In genomic region chr10:68652700-68653099, GRCm38 (mm10) we compare ENCODE assay signal across 24 mouse cellular contexts.
"Had no signal": no experiment of that assay in that cellular context is flagged by ENCODE, and none has a peak within 500 bp of the region (broad histone marks: within the 10 kb centered on the region; RNA-seq: fewer than 3 reads in every experiment).

No protein-coding gene starts in this region.

- H3K4me3 ChIP-seq: gastrocnemius, adult 2 months; heart, embryonic 10.5 days; heart, embryonic 12.5 days; hindbrain, embryonic 10.5 days; hindbrain, embryonic 12.5 days; intestine, embryonic 15.5 days; layer of hippocampus, adult 2 months; left cerebral cortex, adult 2 months; limb, embryonic 10.5 days; limb, embryonic 12.5 days had no signal

- H3K4me2 ChIP-seq: heart, embryonic 12.5 days; hindbrain, embryonic 12.5 days; hindbrain, embryonic 14.5 days; intestine, embryonic 15.5 days; limb, embryonic 12.5 days had no signal

- H3K36me3 ChIP-seq: heart, embryonic 10.5 days; heart, embryonic 12.5 days; hindbrain, embryonic 10.5 days; hindbrain, embryonic 12.5 days; intestine, embryonic 15.5 days; limb, embryonic 10.5 days; limb, embryonic 12.5 days had no signal

- H3K9me3 ChIP-seq: heart, embryonic 10.5 days; heart, embryonic 12.5 days; hindbrain, embryonic 10.5 days; hindbrain, embryonic 12.5 days; intestine, embryonic 15.5 days; limb, embryonic 10.5 days; limb, embryonic 12.5 days had no signal

- ATAC-seq: hindbrain, embryonic 16.5 days; inflammation-experienced regulatory T-cells, adult 6 months; intestine, embryonic 15.5 days; intestine, postnatal 0 days had no signal

- DNase-seq: gastrocnemius, adult 2 months; gastrocnemius, postnatal 10 days; gastrocnemius, postnatal 25 days; heart, adult 18-20 months; heart, postnatal 10 days; heart, postnatal 4 days; kidney, adult 18-20 months; kidney, adult 8-10 months; kidney, postnatal 10 days; kidney, postnatal 25 days; kidney, postnatal 4 days had no signal

- H3K27me3 ChIP-seq: heart, embryonic 12.5 days; hindbrain, embryonic 12.5 days; intestine, embryonic 15.5 days; limb, embryonic 12.5 days had no signal

- H3K27ac ChIP-seq: gastrocnemius, adult 2 months; heart, embryonic 10.5 days; hindbrain, embryonic 10.5 days; hindbrain, embryonic 12.5 days; hindbrain, embryonic 14.5 days; intestine, embryonic 15.5 days; layer of hippocampus, adult 2 months; left cerebral cortex, adult 2 months; limb, embryonic 10.5 days; limb, embryonic 12.5 days had no signal

- H3K4me1 ChIP-seq: heart, embryonic 10.5 days; heart, embryonic 12.5 days; hindbrain, embryonic 10.5 days; hindbrain, embryonic 12.5 days; intestine, embryonic 15.5 days; limb, embryonic 10.5 days; limb, embryonic 12.5 days had no signal

- H3K9ac ChIP-seq: heart, embryonic 12.5 days; hindbrain, embryonic 12.5 days; hindbrain, embryonic 14.5 days; intestine, embryonic 15.5 days; limb, embryonic 12.5 days had no signal
